Mouse (Mus musculus): ENCODE measurements at regions not wholly inside any gene's neighbourhood (a gene's known extent, or its start where the extent isn't known, plus 50 kb on each side); places are given as distances from the start of the nearest gene placed in this dataset.

DNA sequence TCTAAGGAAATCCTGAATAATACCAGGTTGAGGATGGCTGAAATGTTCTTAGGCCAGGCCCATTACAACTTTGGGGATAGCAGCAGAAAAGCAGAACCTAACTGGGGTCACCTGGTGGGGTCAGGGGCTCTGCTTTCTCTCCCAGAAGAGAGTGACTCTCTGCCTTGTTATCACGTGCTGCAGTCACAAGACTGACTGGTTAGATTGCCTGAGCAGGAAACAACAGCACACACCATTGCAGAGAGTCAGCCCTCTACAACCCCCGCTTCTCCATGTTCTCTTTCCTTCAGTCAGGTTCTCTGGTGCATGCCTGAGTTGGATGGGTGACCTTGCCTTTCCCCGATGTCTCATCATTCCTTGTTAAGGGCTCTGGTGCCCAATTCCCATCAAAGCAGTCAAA, 91.2 kb upstream of the Hsd17b12 start:
- DNase-seq = no peak

DNA sequence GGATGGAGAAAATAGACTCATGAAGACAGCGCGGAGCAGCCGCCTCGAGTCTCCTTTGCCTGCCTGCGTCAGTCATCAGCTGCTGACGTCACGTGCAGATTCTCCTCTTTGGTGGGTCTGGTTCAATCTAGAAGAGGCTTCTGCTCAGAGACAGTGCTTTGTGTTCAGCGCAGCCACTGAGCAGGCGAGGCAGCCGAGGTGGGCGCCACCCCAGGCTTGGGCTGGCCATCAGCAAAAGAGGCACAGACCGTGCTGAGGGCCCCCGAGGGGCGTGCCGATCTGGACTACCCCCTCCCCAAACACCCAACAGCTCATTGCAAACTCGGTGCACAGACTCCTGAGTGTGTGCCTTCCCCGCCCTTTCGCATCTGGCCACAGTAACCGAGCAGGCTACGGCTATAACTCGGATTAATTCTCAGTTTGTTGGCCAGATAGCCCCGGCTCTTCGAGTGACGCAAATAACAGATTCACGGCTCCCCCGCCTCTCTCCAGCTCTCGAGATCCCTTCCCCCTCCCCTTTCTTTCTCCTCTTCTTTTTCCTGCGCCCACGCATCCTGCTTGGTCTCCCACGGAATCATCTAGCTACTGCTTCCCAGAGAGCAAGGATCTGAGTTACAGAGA, 89.2 kb upstream of the Hsd17b12 start:
- DNase-seq = no peak

GRCm38 (mm10) chr2:94246180-94246611, 88.4 kb upstream of the Hsd17b12 start:
- DNase-seq = no peak

- peak; percentile 46 to 52 for DNase-seq
These were observed 87.7 kb upstream of the Hsd17b12 start for GRCm38 (mm10) chr2:94245305-94245959.

GRCm38 (mm10) chr2:94244140-94244539, 86.4 kb upstream of the Hsd17b12 start:
- DNase-seq = no peak

- no peak for DNase-seq
These were observed 85.5 kb upstream of the Hsd17b12 start for GRCm38 (mm10) chr2:94243053-94243916.

- no peak for DNase-seq
These were observed 84.8 kb upstream of the Hsd17b12 start for GRCm38 (mm10) chr2:94242406-94243052.

DNA sequence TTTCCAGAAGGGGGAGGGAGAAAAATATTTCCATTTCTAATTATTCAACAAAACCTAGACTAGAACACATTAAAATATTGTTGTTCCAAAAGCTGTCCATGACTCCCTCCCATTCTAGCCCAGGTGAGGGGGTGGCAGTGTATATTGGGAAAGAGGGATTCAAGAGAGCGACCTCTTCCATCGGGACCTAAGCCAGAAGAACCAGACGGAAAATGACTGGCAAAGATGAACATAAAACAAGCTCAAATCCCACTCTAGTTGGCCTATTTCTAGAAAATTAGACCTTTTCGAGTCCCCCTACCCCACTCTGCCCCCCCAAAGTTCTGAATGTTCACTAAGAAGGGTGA, 84.3 kb upstream of the Hsd17b12 start:
- no peak for DNase-seq

DNA sequence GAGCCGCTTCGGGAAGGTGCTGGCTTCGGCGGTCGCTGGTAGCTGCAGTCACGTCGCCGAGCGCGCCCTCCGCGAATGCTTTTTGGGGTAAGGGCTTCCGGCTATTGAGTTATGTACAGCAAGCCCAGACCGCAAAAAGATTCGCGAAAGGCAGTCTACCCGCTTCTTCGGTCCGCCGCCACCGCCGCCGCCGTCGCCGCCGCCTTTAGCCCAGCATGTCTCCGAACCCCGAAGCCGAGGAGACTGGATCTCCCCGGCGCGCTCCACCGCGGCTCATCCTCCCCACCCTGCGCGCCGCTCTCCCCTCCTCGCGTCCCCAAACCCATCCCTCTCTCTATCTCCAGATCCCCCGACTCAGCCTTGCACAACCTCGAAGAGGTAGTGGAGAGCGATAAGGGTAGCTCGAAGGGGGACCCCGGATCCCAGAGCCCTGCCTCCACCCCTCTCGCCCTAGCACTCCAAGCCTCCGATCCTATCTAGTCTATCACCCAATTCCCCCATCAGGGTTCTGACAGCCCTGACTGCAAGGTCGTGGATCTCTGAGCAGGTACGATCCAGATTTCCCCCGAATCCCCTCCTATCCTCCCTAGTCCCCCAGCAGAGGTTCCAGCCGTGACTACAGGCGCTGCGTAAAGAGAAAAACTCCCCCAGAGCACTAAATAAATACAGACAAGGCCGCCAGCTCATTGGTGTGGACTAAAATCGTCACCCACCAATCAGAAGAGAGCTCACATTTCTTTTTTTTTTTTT, 83.7 kb upstream of the Hsd17b12 start:
- no peak for DNase-seq

DNA sequence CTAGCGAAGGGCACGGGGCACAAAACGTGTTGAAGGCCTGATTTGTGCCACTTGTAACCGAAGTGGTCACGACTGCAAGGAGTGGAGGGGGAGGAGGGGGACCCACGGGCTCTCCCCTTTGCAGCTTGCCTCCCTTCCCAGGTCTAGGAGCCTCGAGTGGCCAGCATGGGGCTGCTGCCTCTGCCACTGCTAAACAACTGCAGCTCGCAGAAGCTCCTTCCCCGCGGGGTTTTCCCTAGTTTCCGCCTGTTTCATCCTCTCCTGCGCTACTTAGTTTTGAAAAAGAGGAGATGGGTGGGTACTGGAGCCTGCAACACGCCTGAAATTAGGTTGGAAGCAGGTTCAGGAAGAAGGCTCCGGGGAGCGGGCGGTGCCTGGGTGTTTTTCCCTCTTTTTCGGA, 82.6 kb upstream of the Hsd17b12 start:
- DNase-seq = no peak

DNA sequence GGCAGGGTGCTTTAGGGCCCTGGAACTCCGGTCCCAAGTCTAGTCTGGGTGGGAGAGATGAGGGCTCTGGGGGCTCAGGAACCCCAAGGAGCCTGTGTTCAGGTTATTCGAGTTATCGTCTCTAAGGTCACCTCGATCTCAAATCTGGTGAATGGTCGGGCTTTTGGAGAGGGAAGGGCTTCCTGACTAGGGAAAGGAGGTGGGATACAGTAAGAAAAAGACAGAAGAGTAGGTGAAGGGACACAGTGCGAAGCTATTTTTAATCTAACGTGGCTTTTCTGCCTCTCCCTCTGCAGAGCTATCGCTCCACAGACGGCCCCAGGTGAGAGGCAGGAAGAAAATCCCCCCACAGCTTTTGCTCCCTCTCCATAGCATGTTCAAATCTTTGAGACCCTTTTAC, 81.8 kb upstream of the Hsd17b12 start:
- DNase-seq = no peak

DNA sequence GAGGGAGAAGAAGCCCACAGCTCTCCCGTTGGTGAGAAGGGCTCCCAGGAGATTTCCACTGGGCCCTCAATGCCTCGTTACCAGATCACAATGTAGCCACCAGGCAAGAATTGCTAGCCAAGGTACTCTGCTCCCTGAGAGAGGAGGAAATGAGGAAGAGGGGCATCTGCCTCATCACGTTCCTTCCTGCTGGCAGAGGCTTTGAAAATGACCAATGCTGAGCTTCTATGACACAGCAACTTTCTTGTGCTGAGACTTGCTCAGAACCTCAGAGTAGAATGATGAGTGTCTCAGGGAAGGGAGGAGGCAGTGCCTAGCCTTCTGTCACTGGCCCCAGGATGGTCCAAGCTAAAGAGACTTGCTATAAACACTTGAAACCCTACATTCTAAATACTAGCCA, 78.7 kb upstream of the Hsd17b12 start:
- no peak for DNase-seq

DNA sequence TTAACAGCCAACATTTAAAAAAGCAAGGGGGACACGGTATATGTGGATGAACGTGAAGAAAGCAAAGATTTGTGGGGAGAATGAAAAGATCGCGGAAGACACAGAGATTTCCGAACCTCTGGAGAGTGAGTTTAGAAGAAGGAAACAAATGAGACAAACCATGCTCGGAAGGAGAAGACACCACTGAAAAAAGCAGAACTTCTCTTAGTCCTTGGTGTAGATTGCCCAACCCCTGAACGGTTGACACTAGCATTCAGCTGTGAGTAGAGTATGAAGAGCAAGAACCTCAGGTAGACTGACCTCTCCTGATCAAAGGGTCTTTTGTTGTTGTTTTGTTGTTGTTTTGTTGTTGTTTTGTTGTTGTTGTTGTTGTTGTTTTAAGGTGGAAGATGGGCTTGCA, 75.8 kb upstream of the Hsd17b12 start:
- no peak for DNase-seq

DNA sequence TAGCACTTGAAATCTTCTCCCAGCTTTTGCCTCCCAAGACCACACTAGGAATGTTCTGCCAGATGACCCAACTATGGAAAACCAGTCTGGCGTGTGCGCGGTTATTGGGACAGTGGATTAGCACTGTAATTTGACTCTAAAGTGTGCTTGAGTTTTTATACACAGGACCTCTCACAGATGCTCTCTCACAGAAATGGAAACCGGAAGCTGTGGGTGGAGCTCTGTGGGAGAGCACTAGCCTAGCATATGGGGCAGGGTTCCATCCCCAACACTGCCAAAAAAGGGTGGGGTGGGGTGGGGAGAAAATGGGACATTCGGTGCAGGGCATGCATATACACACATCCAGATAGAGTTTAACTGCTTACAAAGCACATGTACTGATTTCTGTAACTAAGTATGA, 61.7 kb upstream of the Hsd17b12 start:
- no peak for DNase-seq

DNA sequence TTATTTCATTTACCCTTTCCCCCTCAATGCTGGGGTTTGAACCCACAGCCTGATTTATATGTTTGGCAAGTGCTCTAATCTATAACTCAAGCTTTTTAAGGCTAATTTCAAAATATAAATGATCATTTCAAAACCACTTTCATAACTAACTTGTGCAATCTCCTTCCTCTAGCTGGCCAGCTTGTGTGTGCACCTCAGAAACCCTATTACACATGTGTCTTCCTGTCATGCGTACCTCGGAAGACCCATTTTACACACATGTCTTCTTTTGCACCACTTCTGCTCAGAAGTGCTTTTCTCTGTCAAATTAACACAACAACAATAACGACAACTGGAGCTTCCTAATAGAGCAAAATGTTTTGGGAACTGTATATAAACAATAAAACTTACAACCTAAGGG, 59.7 kb upstream of the Hsd17b12 start:
- DNase-seq = no peak

DNA sequence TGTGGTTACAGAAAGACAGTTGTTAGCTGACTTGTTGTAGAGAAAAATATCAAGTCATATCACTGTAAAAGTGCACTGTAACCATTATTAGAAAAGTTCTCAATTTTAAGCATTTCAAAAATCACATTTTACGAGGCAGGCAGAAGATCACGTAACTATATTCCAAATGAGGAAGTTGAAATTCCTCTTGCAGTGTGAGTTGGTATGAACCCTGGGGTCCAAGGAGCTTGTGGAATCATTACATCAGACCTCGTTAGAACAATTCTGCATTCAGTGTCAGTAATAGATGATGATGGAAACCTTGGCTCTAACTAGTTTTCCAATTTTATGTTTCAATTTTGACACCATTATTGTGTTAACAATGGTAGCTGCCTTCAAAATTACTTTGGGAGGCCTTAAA, 57.7 kb upstream of the Hsd17b12 start:
- no peak for DNase-seq
